Mouse (Mus musculus) telencephalon, adult 2 months (tissue): ENCODE data around the gene Ptprd.
A peak's percentile ranks its signal among the peaks of the same experiment; 100 is the strongest.
"Not testable (repeated sequence)": the region's sequence is repeated elsewhere in the genome, so short reads cannot be mapped to it uniquely, and the experiment has no call there.

Experiments used
- DNase-seq: peaks from one replicate; pipeline ENCODE4 v3.0.0-alpha.2; 2011; ENCODE audit warnings: low read depth, low spot score

Ptprd gene

DNA sequence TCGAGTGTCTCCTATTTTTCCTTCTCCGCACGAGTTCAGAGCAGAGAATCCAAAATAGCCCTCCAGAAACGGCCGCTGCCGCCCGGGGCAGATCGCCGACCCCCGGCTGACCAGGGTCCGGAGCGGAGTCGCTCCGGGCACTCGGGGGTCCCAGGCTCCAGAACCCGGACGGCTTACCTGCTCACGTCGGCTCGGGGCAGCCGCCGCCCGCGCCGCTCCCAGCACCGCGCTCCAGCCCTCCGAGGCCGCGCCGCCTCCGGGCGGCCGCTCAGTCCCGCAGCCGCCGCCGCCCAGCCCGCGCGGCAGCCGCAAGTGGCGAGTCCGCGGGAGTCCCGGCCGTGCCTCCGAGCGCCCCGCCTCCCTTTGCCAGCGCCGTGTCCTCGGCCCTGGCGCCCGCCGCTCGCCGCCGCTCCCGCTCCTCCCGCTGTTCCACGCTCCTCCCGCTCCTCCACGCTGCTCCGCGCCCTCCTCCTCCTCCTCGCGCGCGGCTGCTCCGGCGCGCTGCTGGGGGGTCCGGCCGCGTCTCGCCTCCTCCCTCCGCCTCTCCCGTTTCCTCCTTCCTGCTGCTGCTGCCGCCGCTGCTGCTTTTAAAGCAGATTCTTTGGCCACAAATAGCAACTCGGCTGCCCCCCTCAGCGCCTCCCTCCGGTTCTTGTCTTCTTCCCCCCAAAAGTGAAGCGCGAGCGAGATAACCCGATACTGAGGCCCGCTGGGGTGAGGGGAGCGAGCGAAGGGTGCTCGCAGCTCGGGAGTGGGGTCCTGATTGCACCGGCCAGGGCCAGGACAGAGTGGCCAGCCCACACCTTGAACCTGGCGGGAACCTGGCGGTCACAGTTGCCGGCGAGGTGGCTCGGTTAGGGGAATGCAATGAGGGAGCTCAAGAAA is 1762.1 kb downstream of the Ptprd start:
- no peak for DNase-seq

DNA sequence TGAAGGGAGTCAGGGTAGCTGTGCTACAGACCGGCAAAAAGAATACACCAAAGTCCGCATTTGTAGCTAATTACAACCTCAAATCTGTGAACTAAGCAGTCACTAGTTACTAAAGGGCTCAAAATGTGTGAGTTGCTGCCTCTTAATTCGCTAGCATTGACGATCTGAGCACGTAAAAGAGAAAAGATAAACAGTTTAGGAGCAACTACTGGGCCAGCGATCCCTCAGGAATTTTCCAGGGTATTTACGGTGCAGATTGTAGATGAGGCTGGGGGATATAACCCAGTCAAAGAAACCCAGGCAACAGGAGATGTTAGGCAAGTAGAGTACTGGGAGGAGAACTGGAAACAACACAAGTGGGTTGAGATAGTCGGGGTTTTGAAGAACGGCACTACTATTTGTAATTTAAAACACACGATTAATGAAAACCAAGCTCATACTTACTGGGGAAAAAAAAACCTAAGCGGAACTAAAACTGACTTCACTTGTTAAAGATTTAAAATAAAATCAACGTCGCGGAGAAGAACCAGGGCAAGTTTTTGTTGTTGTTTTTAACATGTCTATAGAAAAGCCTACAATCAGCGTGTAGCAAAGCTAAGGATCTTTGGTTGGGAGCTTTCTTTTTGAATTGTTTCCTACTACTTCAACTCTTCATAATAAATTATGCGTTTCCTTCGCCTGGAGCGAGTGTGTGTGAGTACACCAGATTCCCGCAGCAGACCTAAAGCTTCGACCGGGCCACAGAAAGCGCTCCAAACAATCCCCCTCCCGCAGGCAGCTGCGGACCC is 1762.9 kb downstream of the Ptprd start:
- no peak for DNase-seq

DNA sequence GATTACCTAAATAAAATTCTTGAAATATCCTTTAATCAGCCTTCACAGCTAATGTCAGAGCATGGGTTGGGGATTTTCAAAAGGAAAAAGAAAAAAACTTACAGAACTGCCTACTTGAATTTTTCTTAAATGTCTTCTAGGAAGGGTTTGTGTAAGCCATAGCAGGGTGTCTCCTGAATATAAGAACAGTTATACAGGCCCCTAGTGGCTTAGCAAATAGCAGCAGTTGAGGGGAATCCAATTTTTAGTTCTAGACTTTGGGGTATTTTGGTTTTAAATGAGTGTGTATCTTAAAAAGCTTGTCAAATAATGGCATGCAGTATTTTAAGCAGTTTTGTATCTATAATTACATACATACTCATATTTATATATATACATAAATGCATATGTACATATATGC is 1764.4 kb downstream of the Ptprd start:
- DNase-seq = no peak

DNA sequence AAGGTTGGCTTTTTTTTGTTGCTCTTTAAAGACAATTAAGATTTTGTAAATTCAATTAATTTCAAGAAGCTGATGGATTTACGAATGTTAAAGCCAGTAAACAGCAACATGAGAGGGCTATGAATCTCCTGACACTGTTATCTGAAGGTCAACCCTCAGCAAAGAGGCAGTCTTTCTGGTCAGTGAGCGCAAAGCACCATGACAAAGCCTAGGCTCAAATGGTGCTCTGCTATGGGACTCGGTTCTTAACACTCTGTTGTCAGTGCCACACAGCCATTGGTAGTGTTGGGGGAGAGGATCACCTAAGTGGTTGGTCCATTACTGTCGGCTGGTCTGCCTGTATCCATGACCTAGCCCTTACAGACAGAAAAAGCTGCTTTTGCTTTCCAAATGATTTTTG is 1767.0 kb downstream of the Ptprd start:
- DNase-seq = no peak

DNA sequence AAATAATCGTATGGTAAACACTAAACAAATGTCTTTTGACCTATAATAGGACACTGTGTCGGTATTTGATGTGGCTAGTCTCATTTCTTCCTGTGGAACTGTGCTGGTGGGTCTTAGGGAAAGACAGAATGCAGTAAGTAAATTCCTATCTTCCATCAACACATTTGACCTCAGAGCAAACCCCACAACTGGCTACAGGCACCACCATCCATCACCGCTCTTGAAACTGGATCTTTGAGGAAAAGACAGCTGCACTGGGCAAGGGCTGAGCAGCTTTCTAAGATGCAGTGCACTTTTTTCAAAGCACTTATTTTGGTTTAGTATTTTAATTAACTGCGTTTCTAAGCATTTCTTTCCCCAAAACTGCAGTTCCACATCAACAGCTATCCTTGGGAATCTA is 1768.2 kb downstream of the Ptprd start:
- no peak for DNase-seq

DNA sequence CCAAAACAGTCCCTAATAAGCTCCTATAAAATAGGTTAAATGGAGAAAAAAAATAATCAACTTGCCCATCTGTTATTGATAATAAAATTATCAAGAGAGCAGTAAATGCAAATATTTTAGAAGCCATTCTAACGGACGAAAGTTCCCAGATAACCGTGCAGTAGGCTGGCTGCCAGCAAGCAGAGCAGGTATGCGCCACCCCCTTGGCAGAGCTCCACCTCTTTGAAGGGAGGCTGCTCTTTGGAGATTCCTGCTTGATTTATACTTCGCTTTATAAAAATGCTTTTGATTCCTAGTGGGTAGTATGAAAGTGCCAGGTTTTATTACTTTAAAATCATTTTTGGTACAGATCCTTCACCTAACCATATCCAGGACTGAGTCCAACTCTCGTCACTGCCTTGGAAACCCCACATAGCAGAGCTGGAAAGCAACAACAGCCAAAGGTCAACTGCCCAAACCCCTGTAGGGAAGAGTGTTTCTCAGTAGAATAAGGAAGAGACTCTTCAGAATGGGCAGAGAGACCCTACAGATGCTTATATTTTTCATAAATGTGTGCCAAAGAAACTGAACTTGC is 1770.9 kb downstream of the Ptprd start:
- DNase-seq = no peak

DNA sequence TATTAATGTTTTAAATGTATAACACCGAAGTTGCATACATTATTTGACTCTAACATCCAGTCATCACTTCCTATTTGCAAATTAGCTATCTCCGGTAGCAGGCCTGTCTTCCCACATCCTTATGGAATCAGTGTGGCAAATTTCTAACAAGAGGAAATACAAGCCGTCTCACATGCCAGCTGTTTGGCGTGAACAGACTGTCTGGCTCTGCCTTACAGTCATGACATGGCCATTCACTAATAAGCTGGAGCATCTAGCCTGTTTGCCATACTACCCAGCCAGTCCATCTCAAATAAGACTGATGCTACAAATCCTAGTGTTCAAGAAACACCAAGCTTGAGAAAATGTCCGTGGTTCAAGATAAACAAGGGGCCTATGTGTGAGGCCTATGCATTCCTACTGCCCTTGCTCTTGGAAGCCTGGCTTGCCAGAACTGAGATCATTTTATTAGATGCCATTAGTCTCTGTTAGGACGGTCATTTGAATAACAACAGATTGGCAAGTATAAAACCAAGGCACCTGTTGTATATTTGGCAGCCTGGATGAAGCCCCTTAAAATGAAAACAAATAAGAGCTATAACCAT is 1773.2 kb downstream of the Ptprd start:
- no peak for DNase-seq

DNA sequence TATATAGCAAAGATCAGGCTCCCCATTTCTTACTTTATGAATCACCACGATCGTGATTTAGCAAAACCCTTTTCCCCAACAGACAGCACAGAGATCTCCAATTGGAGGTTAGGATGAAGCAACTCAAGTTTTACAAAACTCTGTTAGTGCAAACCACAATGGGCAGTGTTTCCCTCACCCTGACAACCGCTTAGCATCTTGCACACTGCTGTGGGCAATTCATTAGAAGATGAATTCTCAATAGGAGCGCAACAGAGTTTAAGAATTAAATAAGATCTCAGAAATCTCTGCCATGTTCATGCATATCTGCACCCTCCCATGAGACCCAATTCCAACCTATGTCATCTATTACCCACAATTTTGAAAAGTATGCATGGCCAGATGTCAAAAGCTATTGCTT is 1773.7 kb downstream of the Ptprd start:
- DNase-seq = no peak

DNA sequence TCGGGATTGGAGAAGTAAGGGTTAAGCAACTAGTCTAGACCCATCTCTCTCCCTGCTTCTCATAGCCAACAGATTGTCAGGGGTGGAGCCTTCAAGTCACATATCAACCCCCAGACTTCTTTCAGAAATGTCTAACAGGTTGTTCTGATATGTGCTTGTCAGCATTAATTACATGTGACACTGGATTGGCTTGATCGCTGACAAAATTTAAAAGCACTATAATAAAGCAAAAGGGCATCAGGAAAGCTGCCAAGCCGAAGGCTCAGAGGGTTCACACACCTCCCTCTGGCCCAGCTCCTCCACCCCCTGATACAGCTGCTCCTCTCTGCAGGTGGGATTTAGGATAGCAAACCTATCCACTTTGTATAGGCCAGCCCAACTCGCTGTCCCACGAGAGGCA is 1775.8 kb downstream of the Ptprd start:
- DNase-seq = no peak

DNA sequence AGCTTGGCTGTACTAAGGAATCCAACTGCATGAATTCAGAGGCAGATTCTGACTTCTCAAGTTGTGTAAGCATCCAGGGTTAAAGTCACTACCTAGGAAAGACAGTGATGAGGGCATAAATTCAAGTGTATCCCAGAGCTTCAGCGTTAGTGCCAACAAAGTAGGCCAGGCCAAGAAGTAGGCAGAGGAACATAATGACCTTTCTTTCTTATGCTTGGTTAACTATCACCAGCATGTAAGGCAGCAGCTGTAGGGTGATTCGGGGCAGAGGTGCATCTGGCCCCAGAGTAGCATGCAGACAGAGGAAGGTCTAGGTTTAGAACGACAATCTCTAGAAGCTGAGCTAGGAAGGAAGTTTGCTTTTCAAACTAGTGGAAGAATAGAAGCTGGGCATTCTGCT is 1782.0 kb downstream of the Ptprd start:
- DNase-seq = no peak

DNA sequence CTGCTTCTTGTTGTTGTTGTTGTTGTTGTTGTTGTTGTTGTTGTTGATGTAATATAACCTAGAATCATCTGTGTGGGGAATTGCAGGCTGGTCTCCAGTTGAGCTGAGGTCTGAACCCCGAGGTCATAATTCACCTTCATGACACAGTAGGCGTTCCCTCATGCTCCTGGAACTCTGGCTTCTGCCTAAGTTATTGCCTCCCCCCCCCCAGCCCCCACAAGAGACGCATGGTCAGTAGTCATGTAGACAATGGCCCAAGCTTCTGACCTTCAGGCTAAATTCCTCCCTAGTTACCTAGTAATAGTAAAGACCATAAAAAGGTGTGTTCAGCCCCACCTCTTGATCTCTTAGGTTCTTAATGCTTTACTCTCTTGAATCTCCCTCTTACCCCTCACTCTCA is 1784.7 kb downstream of the Ptprd start:
- not testable (repeated sequence) for DNase-seq

DNA sequence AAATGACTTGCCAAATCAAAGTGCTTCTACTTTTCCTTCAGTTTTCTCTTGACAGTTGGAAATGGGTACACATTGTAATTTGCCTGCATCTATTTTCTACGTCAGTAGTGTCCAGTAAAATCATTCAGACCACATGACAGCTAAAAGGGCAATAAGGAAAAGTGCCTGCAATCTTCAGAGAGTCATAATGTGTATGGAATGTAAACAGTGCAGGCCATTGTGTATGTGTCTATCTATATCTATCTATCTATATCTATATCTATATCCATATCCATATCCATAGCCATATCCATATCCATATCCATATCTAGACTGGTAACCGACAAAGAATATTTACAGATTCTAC is 1786.6 kb downstream of the Ptprd start:
- DNase-seq = no peak

DNA sequence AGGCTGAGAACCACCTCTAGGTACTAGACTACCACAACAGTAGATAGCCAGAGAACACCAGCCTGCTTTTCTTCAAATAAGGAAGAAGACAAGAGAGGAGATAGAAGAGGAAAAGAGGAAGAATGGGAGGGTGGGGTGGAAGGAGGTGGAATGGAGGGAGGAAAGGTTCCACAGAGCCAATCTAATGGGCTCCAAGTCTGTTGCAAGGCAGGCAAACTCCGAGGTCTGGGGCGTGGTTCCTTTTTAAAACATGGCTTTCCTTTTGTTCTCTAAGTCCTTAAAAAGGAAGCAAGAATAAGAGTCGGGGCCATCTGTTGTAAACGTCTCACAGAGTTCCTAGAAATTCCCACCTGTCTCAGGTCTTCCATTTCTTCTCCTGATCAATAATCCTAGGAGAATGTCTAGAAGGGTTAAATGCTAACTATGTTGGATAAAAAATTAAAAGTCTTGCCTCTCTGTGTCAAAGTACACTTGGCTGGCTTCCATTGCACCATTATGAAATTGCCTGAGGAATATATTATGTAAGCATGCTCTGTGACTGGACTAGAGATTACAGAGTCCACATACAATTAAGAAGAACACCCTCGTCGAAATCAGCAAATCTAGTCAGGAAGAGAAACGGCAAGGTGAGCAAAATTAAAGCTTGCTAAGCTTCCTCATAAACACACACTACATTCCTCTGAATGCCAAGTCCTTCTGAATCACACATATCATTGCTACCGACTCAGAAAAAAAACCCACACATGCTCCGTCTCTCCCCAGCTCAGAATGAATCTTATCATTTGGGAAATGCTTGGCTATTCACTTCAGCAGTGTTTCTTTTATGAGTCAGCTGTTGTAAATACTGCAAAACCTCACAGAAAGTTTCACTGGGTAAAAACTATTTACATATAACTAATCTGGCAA is 1787.2 kb downstream of the Ptprd start:
- peak; percentile 76 for DNase-seq

DNA sequence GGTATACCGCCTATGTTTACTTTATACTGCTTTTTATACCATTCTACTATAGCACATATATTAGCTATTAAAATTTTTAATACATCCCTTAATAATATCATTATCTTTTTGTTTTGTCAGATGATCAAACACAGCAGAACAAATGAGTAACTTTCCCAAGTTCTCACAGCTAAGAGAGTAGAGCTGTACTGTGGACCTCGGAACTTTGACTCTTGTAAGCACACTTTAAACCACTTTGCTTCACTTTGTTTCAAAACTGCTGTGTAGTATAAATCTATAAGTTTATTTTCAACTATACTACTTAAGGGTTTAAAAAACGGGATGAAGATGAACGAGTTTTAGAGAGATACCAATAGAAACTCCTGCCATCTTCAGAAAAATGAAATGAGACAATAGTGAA is 1789.6 kb downstream of the Ptprd start:
- DNase-seq = no peak

DNA sequence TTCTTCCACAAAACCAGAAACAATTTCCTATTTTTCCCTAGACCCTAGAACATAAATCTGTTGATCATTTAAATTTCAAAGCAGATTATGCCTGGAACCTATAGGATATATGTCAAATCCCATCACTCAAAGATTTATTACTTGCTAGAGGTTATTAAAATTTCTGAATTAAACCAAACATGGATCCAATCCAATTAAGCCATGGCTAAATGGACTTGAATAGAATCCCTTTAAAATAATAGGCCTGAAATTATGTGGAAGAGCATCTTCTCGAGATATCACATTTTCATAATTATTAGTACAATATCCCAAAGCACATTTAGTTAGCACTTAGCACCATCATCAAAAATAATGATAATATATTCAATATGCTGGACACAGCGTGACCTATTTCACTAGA is 1792.1 kb downstream of the Ptprd start:
- DNase-seq = no peak

DNA sequence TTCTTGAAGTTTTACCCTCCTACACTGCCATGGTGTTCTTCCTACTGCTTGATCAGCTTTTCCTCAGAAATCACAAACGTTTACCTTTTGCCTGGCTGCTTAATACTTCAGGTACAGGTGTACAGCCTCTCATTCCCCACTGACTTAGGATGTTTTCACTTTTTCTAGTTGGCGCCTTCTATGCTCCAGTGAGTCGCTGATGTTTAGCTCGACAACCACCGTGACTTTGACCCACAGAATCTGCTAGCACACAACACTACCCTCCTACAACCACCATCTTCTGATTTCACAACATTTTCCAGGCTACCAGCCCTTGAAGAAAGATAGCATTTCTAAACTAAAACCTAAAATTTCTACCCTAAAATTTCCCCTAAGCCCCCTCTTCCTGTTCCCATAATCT is 1794.1 kb downstream of the Ptprd start:
- no peak for DNase-seq

DNA sequence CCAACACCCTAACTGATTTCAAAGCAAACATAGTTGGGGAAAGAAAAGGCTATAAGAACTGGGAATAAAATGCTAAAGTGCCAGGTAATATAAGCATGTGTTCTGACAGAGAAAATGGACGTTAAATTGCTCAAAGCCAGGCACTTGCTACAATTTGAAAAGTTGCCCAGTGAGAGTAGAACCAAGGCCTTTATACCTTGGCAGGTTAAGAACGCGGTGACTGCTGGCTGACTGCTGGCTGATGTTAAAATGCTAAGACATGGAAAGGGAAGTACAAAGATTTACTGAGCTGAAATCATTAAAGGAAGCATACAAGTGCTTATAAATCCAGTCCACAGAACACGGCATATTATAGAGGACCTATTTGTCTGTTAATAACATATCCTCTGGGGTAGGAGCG is 1796.1 kb downstream of the Ptprd start:
- no peak for DNase-seq

DNA sequence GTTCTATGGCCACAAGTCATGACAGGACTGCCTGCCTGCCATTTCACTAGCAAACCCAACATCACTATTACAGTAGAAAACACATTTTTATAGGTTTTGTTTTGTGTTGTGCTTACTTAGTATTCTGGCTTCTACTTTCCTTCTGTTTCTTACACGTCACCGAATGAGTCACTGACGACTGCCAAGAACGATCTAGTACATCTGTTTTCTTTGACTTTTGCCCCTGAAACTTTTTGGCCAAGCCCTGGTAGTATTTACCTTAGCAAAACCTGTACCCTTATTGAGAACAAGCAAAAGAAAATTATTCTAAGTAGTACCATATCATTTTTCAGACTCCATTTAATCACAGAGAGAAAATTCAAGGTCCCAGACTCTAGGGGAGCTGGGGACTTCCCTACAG is 1797.2 kb downstream of the Ptprd start:
- no peak for DNase-seq

DNA sequence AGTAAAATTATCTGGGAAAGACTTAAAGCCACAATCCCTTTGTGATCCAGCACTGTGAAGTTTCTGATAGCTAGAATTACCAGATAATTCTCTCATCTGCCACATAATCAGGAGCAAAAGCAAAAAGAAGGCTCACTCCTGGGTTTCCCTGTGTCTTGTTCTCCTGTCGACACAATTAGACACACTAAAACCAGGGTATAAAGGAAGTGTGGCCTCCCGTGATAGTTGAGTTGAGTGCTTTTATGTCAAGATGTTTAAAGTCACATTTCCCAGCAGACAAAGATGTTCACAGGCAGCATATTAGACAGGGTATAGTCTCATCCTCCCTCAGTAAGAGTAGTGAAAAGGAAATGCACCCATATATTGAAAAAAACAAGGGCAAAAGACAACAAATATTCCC is 1801.7 kb downstream of the Ptprd start:
- no peak for DNase-seq

DNA sequence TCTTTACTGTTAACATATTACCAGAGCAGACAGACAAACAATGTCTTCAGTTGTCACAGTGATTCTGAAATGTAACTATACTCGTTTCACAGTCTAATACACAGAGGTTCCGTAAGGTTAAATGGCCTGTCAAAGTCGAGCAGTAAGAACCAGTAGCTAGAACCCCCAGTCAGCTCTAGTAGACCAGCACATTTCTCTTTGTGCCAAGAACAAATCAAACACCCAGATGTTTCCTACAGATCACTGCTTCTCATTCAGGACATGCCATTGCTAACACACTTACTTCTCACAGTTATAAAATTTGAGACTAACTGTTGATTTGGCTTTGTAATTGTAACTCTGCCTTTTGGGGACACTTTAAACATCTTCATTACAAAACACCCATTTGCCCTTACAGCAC is 1802.6 kb downstream of the Ptprd start:
- DNase-seq = no peak

DNA sequence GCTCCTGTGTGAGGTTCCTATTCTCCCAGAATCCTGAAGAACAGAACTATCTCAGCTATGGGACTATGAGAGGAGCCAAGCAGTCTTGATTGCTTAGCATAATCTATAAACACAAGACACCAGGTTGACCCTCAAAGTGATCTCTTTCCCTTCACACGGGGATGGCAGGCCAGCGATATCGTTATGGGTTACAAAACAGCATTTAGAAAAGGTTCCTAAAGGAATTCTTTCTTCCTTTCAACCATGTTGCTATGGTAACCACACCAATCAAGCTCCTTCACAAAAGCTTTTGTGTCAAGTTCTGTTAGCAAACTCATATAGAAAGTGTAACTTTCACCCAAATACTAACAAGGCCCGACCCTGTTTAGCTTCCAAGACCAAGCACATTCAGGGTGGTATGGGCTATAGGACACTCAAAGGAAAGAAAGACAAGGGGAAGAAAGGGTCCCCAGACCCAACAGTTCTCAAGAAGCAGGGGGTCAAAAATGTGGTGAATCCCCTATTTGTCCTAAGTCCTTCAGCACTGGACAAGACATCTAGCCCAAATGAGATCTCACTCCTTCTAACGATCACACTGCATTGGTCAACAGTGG is 1805.8 kb downstream of the Ptprd start:
- no peak for DNase-seq
